Mouse (Mus musculus): ENCODE data around the gene St7l. TPM values are rescaled to one million over a fixed set of nuclear protein-coding genes. Genes with fewer than 3 reads are reported as not detected.

St7l gene
- polyA plus RNA-seq, 1 experiment from 2014 or later = 42.6 TPM

DNA sequence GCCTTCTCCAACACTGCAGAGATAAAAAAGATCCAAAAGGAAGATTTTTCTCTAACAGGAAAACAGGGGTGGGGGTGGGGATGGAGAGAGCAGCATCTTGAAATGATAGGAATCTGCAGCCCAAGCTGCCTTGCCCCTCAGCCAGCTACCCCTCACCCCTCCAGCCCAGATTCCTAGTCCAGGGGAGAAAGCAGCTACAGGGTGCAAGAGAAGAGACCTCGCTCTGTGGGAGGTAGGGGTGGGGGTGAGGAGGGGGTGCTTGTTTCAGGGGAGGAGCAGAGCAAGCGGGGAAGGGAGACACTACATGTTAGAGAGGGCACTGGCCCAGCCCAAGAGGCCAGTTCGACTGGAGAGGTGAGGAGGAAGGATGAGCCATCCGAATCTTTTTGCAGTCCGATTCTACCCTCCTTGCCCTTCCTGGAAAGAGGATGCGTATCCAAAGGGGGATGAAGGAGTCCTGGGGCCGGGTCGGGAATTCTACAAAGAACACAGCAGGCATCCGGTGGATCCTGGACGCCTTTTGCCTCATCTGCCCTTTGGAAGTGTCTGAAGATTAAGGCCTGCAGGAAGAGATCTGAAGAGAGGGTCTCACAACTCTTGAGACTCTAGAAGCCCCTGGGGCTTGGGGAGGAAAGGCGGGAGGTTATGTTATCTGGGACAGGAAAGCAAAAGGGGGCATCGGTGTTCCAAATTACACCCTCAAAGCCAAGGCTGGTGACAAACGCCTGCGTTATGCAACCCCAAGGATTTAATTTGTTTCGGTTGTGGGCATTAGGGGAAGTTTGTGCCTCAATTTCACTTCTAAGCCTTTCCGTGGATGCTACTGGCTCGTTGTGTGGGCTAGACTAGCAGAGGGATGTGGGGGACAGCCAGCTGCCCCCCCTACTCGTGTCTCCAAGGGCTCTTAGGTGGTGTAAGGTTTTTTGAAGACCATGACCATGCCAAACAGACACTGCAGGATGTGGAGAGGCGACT is 96.5 kb downstream of the St7l start:
- no peaks in the 10 kb centered on the region for H3K27me3 ChIP-seq
- ChIA-PET CTCF (interaction anchor here (0.9 to 1.4 kb wide), 4 partner anchors 12 to 75 kb away, joined by 3 to 4 read pairs (median 4); no protein-coding TSS in a partner anchor), POLR2A (interaction anchor here (0.5 to 0.6 kb wide), 2 partner anchors 44 to 124 kb away, joined by 3 to 4 read pairs; no protein-coding TSS in a partner anchor)
- DNase-seq (ENCODE audit: low read depth, low spot score) (no peak), ATAC-seq (no peak)
- in situ Hi-C loops (cut with MboI; ENCODE audit: low pct_unique_long_range_greater_than_20kb) = loop anchor here (10.0 kb wide), 1 partner anchor 246 kb away; no protein-coding TSS in a partner anchor
- TF ChIP-seq CTCF (IDR thresholded peaks at IDR 0.05) = no peak

GRCm38 (mm10) chr3:104961066-104962059 is 97.6 kb downstream of the St7l start, which contains the start of gene Wnt2b:
TSS of gene Wnt2b (minus strand) at chr3:104961921.
- DNase-seq (ENCODE audit: low read depth, low spot score) = no peak
- H3K27me3 ChIP-seq = no peaks in the 10 kb centered on the region
- ATAC-seq = peak; percentile 45
- CTCF ChIA-PET = interaction anchor here (0.9 to 1.3 kb wide), 3 partner anchors 13 to 21 kb away, joined by 3 to 4 read pairs (median 3); no protein-coding TSS in a partner anchor
- in situ Hi-C loops (cut with MboI; ENCODE audit: low pct_unique_long_range_greater_than_20kb) = loop anchor here (10.0 kb wide), 1 partner anchor 247 kb away; no protein-coding TSS in a partner anchor
- POLR2A ChIA-PET = no interaction called here
- no peak for TF ChIP-seq CTCF (IDR thresholded peaks at IDR 0.05)

DNA sequence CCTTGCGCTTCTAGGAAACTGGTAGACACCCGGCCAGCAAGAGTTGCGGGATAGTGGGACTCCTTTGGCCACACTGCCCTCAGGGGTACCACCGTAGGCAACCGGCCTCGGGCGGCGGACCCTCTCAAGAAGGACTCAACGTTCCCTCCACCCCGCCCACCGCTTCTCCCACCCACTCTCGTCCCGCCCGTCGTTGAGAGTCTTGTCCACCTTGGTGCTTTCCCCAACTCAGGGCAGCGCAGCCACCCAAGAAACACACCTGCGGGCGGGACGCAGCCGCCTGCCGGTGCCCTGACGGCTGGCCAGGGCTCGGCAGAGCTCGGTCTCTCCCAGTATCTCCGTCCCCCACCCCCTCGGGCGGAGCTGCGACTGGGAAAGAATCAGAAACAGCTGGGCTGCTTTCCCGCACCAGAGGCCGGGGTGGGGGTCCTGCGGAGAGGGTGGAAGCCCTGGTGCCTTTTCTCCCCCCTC is 98.4 kb downstream of the St7l start:
- no peak for ATAC-seq
- in situ Hi-C loops (cut with MboI; ENCODE audit: low pct_unique_long_range_greater_than_20kb) = loop anchor here (10.0 kb wide), 1 partner anchor 247 kb away; no protein-coding TSS in a partner anchor
- no peak for TF ChIP-seq CTCF (IDR thresholded peaks at IDR 0.05)
- H3K27me3 ChIP-seq = no peaks in the 10 kb centered on the region
- CTCF ChIA-PET = no interaction called here
- POLR2A ChIA-PET = no interaction called here
- DNase-seq (ENCODE audit: low read depth, low spot score) = no peak

- POLR2A ChIA-PET = interaction anchor here (0.6 to 1.5 kb wide), 3 partner anchors 38 to 98 kb away, joined by 3 to 4 read pairs (median 4); partner anchors contain the start of genes Capza1 and St7l
- DNase-seq (ENCODE audit: low read depth, low spot score) = no peak
- no peaks in the 10 kb centered on the region for H3K27me3 ChIP-seq
- CTCF ChIA-PET = interaction anchor here (1.4 to 1.7 kb wide), 3 partner anchors 15 to 174 kb away, joined by 3 to 5 read pairs (median 3); partner anchors contain the start of gene Rhoc
- ATAC-seq = no peak
- TF ChIP-seq CTCF (IDR thresholded peaks at IDR 0.05) = no peak
- in situ Hi-C loops (cut with MboI; ENCODE audit: low pct_unique_long_range_greater_than_20kb) = loop anchor here (10.0 kb wide), 1 partner anchor 248 kb away; no protein-coding TSS in a partner anchor
Observed at GRCm38 (mm10) chr3:104962866-104963265, 99.1 kb downstream of the St7l start.

DNA sequence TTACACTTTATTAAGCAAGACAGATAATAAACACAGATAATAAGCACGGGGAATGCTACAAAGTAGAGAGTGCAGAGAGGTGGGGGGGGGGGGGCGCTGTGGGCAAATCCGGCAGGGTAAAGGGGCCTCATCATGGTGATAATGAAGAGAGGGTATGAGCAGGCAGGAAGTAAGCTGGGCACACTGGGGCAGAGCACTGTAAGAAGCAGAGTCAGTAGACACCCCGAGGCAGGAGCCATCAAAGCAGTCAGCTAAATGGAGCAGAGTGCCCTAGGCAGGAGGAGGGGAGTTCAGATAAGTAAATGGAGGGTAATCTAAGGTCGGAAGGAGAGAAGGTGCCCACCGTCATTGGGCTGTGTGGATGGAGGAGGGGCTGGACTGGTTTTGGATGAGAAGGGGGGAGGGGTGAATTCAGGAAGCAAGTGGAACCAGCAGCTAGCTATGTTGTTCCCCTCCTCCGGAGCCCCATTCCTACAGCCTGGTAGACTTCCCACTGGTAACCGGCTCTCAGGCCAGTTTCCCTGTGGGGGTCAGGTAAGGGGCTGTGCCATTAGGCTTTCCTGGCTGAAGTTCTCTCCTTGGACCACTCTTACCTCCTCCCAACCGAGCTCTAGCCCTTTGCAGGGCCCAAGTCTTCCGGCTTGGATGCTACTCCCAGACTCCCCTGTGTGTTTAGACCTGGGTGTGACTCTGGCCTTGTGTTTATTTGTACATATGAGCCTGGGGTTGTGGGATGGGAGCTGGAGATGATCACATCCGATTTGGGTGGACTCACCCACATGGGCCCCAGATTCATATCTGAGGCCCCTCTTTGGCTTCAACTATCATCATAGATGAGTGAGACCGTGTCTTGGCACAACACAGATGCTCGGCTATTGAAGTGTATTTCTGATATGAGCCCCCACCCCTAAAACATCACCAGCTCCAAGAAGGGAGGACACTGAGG is 99.8 kb downstream of the St7l start:
- H3K27me3 ChIP-seq = no peaks in the 10 kb centered on the region
- TF ChIP-seq CTCF (IDR thresholded peaks at IDR 0.05) = no peak
- no peak for ATAC-seq
- POLR2A ChIA-PET = interaction anchor here (0.6 to 1.5 kb wide), 5 partner anchors 16 to 99 kb away, joined by 3 to 5 read pairs (median 4); partner anchors contain the start of genes Capza1 and St7l
- CTCF ChIA-PET = interaction anchor here (1.0 to 1.7 kb wide), 5 partner anchors 16 to 175 kb away, joined by 3 to 5 read pairs (median 3); partner anchors contain the start of gene Rhoc
- in situ Hi-C loops (cut with MboI; ENCODE audit: low pct_unique_long_range_greater_than_20kb) = loop anchor here (10.0 kb wide), 1 partner anchor 249 kb away; no protein-coding TSS in a partner anchor
- no peak for DNase-seq (ENCODE audit: low read depth, low spot score)

GRCm38 (mm10) chr3:104965070-104965855 is 101.5 kb downstream of the St7l start:
- no peaks in the 10 kb centered on the region for H3K27me3 ChIP-seq
- POLR2A ChIA-PET = interaction anchor here (0.7 kb wide), 1 partner anchor 123 kb away, joined by 4 read pairs; no protein-coding TSS in a partner anchor
- TF ChIP-seq CTCF (IDR thresholded peaks at IDR 0.05) = no peak
- DNase-seq (ENCODE audit: low read depth, low spot score) (no peak), ATAC-seq (no peak)
- CTCF ChIA-PET = interaction anchor here (0.9 to 1.9 kb wide), 9 partner anchors 16 to 99 kb away, joined by 3 to 6 read pairs (median 3); no protein-coding TSS in a partner anchor
- in situ Hi-C loops (cut with MboI; ENCODE audit: low pct_unique_long_range_greater_than_20kb) = loop anchor here (5.0 to 10.0 kb wide), 2 partner anchors 93 to 250 kb away; no protein-coding TSS in a partner anchor

- no peak for DNase-seq (ENCODE audit: low read depth, low spot score)
- TF ChIP-seq CTCF (IDR thresholded peaks at IDR 0.05) = no peak
- in situ Hi-C loops (cut with MboI; ENCODE audit: low pct_unique_long_range_greater_than_20kb) = loop anchor here (5.0 to 10.0 kb wide), 2 partner anchors 94 to 251 kb away; no protein-coding TSS in a partner anchor
- POLR2A ChIA-PET = interaction anchor here (0.6 to 1.0 kb wide), 3 partner anchors 20 to 122 kb away, joined by 4 to 8 read pairs (median 4); no protein-coding TSS in a partner anchor
- no peaks in the 10 kb centered on the region for H3K27me3 ChIP-seq
- ATAC-seq = no peak
- CTCF ChIA-PET = interaction anchor here (0.9 to 2.4 kb wide), 8 partner anchors 15 to 178 kb away, joined by 3 to 11 read pairs (median 4); partner anchors contain the start of gene Rhoc
Observed at GRCm38 (mm10) chr3:104965991-104966554, 102.3 kb downstream of the St7l start.

All from Patski (cell line).